ENCODE assay signal across 13 mouse cellular contexts in the genomic region with DNA sequence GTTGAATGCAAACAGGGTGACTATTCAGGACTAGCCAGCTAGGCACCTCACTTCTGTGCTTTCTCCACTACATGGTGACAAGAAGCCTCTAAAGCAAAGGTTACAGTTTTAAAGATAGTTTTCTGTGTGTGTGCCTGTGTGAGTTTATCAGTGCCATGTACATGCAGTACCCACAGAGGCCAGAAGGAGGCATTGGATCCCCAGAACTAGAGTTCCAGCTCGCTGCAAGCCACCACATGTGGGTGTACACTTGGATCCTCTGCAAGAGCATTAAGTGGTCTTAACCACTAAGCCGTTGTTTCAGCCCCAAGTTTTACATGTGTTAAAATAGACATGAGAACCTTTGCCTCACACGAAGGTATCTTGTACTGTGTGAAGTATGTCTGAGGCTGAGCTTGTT.
DNase-seq lines count a peak whose midpoint lies in the region; ATAC-seq and TF ChIP-seq lines count a peak whose summit lies in the region.
"Had no signal": no experiment of that assay in that cellular context is flagged by ENCODE, and none has a peak within 500 bp of the region (broad histone marks: within the 10 kb centered on the region; RNA-seq: fewer than 3 reads in every experiment).

No protein-coding gene starts in this region.

- TF ChIP-seq POLR2A in cerebellum, adult 2 months (IDR thresholded peaks at IDR 0.05; ENCODE audit: borderline replicate concordance, insufficient read depth, low read length), result no peak
- no peak for TF ChIP-seq POLR2A in limb, embryonic 14.5 days (IDR thresholded peaks at IDR 0.05; ENCODE audit: borderline replicate concordance, extremely low read depth, insufficient read depth, insufficient read length)

- 0 out of 2 replicates have a peak, but pooled peaks have one; percentile 16 for TF ChIP-seq CTCF in cerebellum, adult 2 months (IDR thresholded peaks at IDR 0.05; ENCODE audit: borderline replicate concordance, insufficient read depth, low read depth, low read length)

- H3K27ac ChIP-seq in cerebellum, adult 2 months (ENCODE audit: insufficient read depth, low read length), result no peak overlapping the region
- no peak overlapping the region for H3K27ac ChIP-seq in kidney, embryonic 14.5 days (ENCODE audit: low read depth, low read length)
- H3K27ac ChIP-seq in midbrain, embryonic 14.5 days (replicated peaks; ENCODE audit: low read depth, low read length), result no peak overlapping the region
- H3K27ac ChIP-seq in midbrain, embryonic 16.5 days (ENCODE audit: low read length), result no peak overlapping the region
- no peak overlapping the region for H3K27ac ChIP-seq in limb, embryonic 14.5 days (replicated peaks; ENCODE audit: low read depth, low read length)
- H3K27ac ChIP-seq: limb, embryonic 12.5 days had no signal

- no peak overlapping the region for H3K9ac ChIP-seq in kidney, embryonic 14.5 days (ENCODE audit: low read depth, low read length)
- no peak overlapping the region for H3K9ac ChIP-seq in midbrain, embryonic 14.5 days (replicated peaks; ENCODE audit: low read length)
- H3K9ac ChIP-seq in midbrain, embryonic 16.5 days (ENCODE audit: low read depth, low read length), result no peak overlapping the region
- no peak overlapping the region for H3K9ac ChIP-seq in limb, embryonic 14.5 days (ENCODE audit: low read depth, low read length, severe bottlenecking)
- H3K9ac ChIP-seq: limb, embryonic 12.5 days had no signal

- H3K4me3 ChIP-seq in cerebellum, adult 2 months (replicated peaks; ENCODE audit: insufficient read depth, low read depth, low read length), result no peak overlapping the region
- no peak overlapping the region for H3K4me3 ChIP-seq in kidney, embryonic 14.5 days (ENCODE audit: low read length)
- no peak overlapping the region for H3K4me3 ChIP-seq in midbrain, embryonic 14.5 days (replicated peaks; ENCODE audit: low read depth, low read length)
- no peak overlapping the region for H3K4me3 ChIP-seq in midbrain, embryonic 16.5 days (ENCODE audit: low read depth, low read length)
- H3K4me3 ChIP-seq in limb, embryonic 14.5 days (replicated peaks; ENCODE audit: low read length), result no peak overlapping the region
- H3K4me3 ChIP-seq: limb, embryonic 12.5 days had no signal

- DNase-seq in cerebellum, adult 2 months, result no peak
- no peak for DNase-seq in cerebellum, postnatal 4 days (ENCODE audit: low spot score in 2 of 2)
- DNase-seq in kidney, adult 9 months, result peak; percentile 23
- DNase-seq in midbrain, embryonic 14.5 days, result peak; percentile 40
- DNase-seq in limb, embryonic 14.5 days (ENCODE audit: low spot score), result peak; percentile 14
- DNase-seq in heart, adult 11 months, result no peak
- DNase-seq: adrenal gland, postnatal 14 days; cerebellum, adult 9-11 months; heart, postnatal 36 days had no signal

- peaks cover 31% of the 10 kb centered on the region for H3K36me3 ChIP-seq in kidney, embryonic 14.5 days (ENCODE audit: control insufficient read depth, insufficient read depth, low read length)
- H3K36me3 ChIP-seq in midbrain, embryonic 14.5 days (ENCODE audit: control insufficient read depth, insufficient read depth, low read length), result peaks cover 47% of the 10 kb centered on the region
- peaks cover 10% of the 10 kb centered on the region for H3K36me3 ChIP-seq in midbrain, embryonic 16.5 days (ENCODE audit: control insufficient read depth, insufficient read depth, low read length)
- peaks cover 50% of the 10 kb centered on the region for H3K36me3 ChIP-seq in limb, embryonic 14.5 days (ENCODE audit: control insufficient read depth, insufficient read depth, low read length)

- peaks cover 25% of the 10 kb centered on the region for H3K4me1 ChIP-seq in cerebellum, adult 2 months (ENCODE audit: control insufficient read depth, insufficient read depth, low read length)
- no peaks in the 10 kb centered on the region for H3K4me1 ChIP-seq in kidney, embryonic 14.5 days (ENCODE audit: control insufficient read depth, insufficient read depth, low read length)
- peaks cover 46% of the 10 kb centered on the region for H3K4me1 ChIP-seq in midbrain, embryonic 14.5 days (ENCODE audit: control insufficient read depth, insufficient read depth, low read length)
- peaks cover 19% of the 10 kb centered on the region for H3K4me1 ChIP-seq in midbrain, embryonic 16.5 days (ENCODE audit: control insufficient read depth, insufficient read depth, low read length)
- H3K4me1 ChIP-seq in limb, embryonic 14.5 days (ENCODE audit: control insufficient read depth, insufficient read depth, low read length), result 0 out of 2 replicates have a peak, but pooled peaks cover 4% of the 10 kb centered on the region

- H3K27me3 ChIP-seq in cerebellum, adult 2 months (ENCODE audit: control insufficient read depth, insufficient read depth, low read length), result no peaks in the 10 kb centered on the region
- no peaks in the 10 kb centered on the region for H3K27me3 ChIP-seq in kidney, embryonic 14.5 days (ENCODE audit: control insufficient read depth, insufficient read depth, low read length)
- H3K27me3 ChIP-seq in midbrain, embryonic 14.5 days (ENCODE audit: control insufficient read depth, insufficient read depth, low read length), result no peaks in the 10 kb centered on the region
- no peaks in the 10 kb centered on the region for H3K27me3 ChIP-seq in midbrain, embryonic 16.5 days (ENCODE audit: control insufficient read depth, insufficient read depth, low read depth, low read length)
- H3K27me3 ChIP-seq in limb, embryonic 14.5 days (ENCODE audit: control insufficient read depth, insufficient read depth, low read length), result peaks cover 4% of the 10 kb centered on the region; the same call in 1 of the 2 replicates

- no peak for ATAC-seq in kidney, embryonic 14.5 days (ENCODE audit: low FRiP score, low TSS enrichment)
- no peak for ATAC-seq in midbrain, embryonic 14.5 days (ENCODE audit: low FRiP score, low TSS enrichment)
- no peak for ATAC-seq in midbrain, embryonic 16.5 days
- no peak for ATAC-seq in limb, embryonic 14.5 days (ENCODE audit: low FRiP score, low read depth)

- H3K9me3 ChIP-seq in kidney, embryonic 14.5 days (ENCODE audit: control insufficient read depth, low read length), result no peaks in the 10 kb centered on the region
- no peaks in the 10 kb centered on the region for H3K9me3 ChIP-seq in midbrain, embryonic 14.5 days (ENCODE audit: control insufficient read depth, low read length)
- no peaks in the 10 kb centered on the region for H3K9me3 ChIP-seq in midbrain, embryonic 16.5 days (replicated peaks; ENCODE audit: control insufficient read depth, low read length, poor library complexity, severe bottlenecking)
- no peaks in the 10 kb centered on the region for H3K9me3 ChIP-seq in limb, embryonic 14.5 days (ENCODE audit: control insufficient read depth, low read length)
- H3K9me3 ChIP-seq: limb, embryonic 12.5 days had no signal

- WGBS in cerebellum, adult 2 months, result 96% methylated on average over 3 of the region's 3 CpGs
- 95% methylated on average over 3 of the region's 3 CpGs for WGBS in kidney, embryonic 14.5 days
- 98% methylated on average over 3 of the region's 3 CpGs for WGBS in midbrain, embryonic 14.5 days
- WGBS in midbrain, embryonic 16.5 days, result 92% methylated on average over 3 of the region's 3 CpGs
- WGBS in limb, embryonic 14.5 days, result 87% methylated on average over 3 of the region's 3 CpGs

- no peak overlapping the region for H3K4me2 ChIP-seq in kidney, embryonic 14.5 days (replicated peaks; ENCODE audit: low read depth, low read length)
- no peak overlapping the region for H3K4me2 ChIP-seq in midbrain, embryonic 14.5 days (ENCODE audit: low read length)
- H3K4me2 ChIP-seq in midbrain, embryonic 16.5 days (ENCODE audit: low read length), result no peak overlapping the region
- H3K4me2 ChIP-seq in limb, embryonic 14.5 days (replicated peaks; ENCODE audit: low read depth, low read length, severe bottlenecking), result no peak overlapping the region
- H3K4me2 ChIP-seq: limb, embryonic 12.5 days; midbrain, embryonic 11.5 days had no signal

Comparison
In these comparisons a context has a peak if more than half of its experiments do, and no peak if none do; other contexts are left out.
1. DNase-seq: peak in kidney, adult 9 months (single experiment), midbrain, embryonic 14.5 days (single experiment) and limb, embryonic 14.5 days (single experiment); none in cerebellum, adult 2 months (0 of 2), cerebellum, postnatal 4 days (0 of 2) and heart, adult 11 months (single experiment).